Mouse (Mus musculus): ENCODE measurements around the gene Tatdn2. TPM values are rescaled to one million over a fixed set of nuclear protein-coding genes. Genes with fewer than 3 reads are reported as not detected.

Gene Tatdn2
- polyA plus RNA-seq, 2 experiments from 2014 or later = 3.6 to 10.0 TPM

- no peak for ATAC-seq
These were observed 17.4 kb downstream of the Tatdn2 start for GRCm38 (mm10) chr6:113714276-113714675.

- ATAC-seq = no peak
These were observed 17.9 kb downstream of the Tatdn2 start for GRCm38 (mm10) chr6:113714797-113715196.

GRCm38 (mm10) chr6:113717541-113717940, 20.7 kb downstream of the Tatdn2 start:
- ATAC-seq = no peak

- ATAC-seq = no peak
These were observed 23.0 kb downstream of the Tatdn2 start, which contains the start of gene Ghrl for GRCm38 (mm10) chr6:113719878-113720277. Ghrl (minus strand) TSS chr6:113719880.

- no peak for ATAC-seq
These were observed 24.2 kb downstream of the Tatdn2 start for GRCm38 (mm10) chr6:113721061-113721460.

GRCm38 (mm10) chr6:113728181-113728580, 31.3 kb downstream of the Tatdn2 start:
- no peak for ATAC-seq

- ATAC-seq = no peak
These were observed 34.4 kb downstream of the Tatdn2 start for GRCm38 (mm10) chr6:113731296-113731695.

- no peak for ATAC-seq
These were observed 40.6 kb downstream of the Tatdn2 start for GRCm38 (mm10) chr6:113737318-113738046.

GRCm38 (mm10) chr6:113740236-113741217, 43.7 kb downstream of the Tatdn2 start, which contains the start of gene Sec13:
Sec13 (minus strand) TSS chr6:113740743.
- peak; percentile 96 for ATAC-seq

GRCm38 (mm10) chr6:113741425-113741824, 44.6 kb downstream of the Tatdn2 start:
- no peak for ATAC-seq

GRCm38 (mm10) chr6:113742321-113742720, 45.5 kb downstream of the Tatdn2 start:
- ATAC-seq = no peak

- ATAC-seq = no peak
These were observed 46.3 kb downstream of the Tatdn2 start for GRCm38 (mm10) chr6:113743111-113743510.

- ATAC-seq = no peak
These were observed 48.3 kb downstream of the Tatdn2 start for GRCm38 (mm10) chr6:113745117-113745516.

- ATAC-seq = no peak
These were observed 50.4 kb downstream of the Tatdn2 start for GRCm38 (mm10) chr6:113747284-113747683.

GRCm38 (mm10) chr6:113748351-113748750, 51.5 kb downstream of the Tatdn2 start:
- ATAC-seq = no peak

GRCm38 (mm10) chr6:113749119-113749685, 52.4 kb downstream of the Tatdn2 start:
- ATAC-seq = peak; percentile 49

Other genes with a start within 250 kb of the Tatdn2 start
- 1 to 10 TPM in 1 of 2 experiments, not detected in 1; 1.2 TPM for gene Il17re, start 238.6 kb upstream of the Tatdn2 start, polyA plus RNA-seq (2017; shearing (Covaris generic))
- not detected for gene Il17rc, start 225.6 kb upstream of the Tatdn2 start, polyA plus RNA-seq (2017; shearing (Covaris generic))
- gene Creld1, start 213.8 kb upstream of the Tatdn2 start, polyA plus RNA-seq (2017; shearing (Covaris generic)) = 1 to 10 TPM; 7.3 to 8.4 TPM
- not detected for gene Prrt3, start 195.1 kb upstream of the Tatdn2 start, polyA plus RNA-seq (2017; shearing (Covaris generic))
- gene Emc3, start 165.4 kb upstream of the Tatdn2 start, polyA plus RNA-seq (2017; shearing (Covaris generic)) = 10 to 100 TPM; 56.2 to 68.2 TPM
- 1 to 10 TPM; 2.0 to 3.2 TPM for gene Fancd2, start 165.4 kb upstream of the Tatdn2 start, polyA plus RNA-seq (2017; shearing (Covaris generic))
- gene Fancd2os, start 96.3 kb upstream of the Tatdn2 start, polyA plus RNA-seq (2017; shearing (Covaris generic)) = not detected
- 100 to 1,000 TPM; 273 to 296 TPM for gene Brk1, start 92.3 kb upstream of the Tatdn2 start, polyA plus RNA-seq (2017; shearing (Covaris generic))
- 10 to 100 TPM; 10.4 to 17.3 TPM for gene Vhl, start 73.1 kb upstream of the Tatdn2 start, polyA plus RNA-seq (2017; shearing (Covaris generic))
- gene Irak2, start 58.6 kb upstream of the Tatdn2 start, polyA plus RNA-seq (2017; shearing (Covaris generic)) = 10 to 100 TPM; 27.3 to 40.1 TPM
- not detected for gene Ghrl, start 22.8 kb downstream of the Tatdn2 start, polyA plus RNA-seq (2017; shearing (Covaris generic))
- 100 to 1,000 TPM; 143 to 177 TPM for gene Sec13, start 43.7 kb downstream of the Tatdn2 start, polyA plus RNA-seq (2017; shearing (Covaris generic))

All from CD4-positive, CD25-positive, alpha-beta regulatory T cell, adult 4 months (primary cell).